Mouse (Mus musculus): Measurements from ENCODE around the gene Zfp729a. TPM values are rescaled to one million over a fixed set of nuclear protein-coding genes. Genes with fewer than 3 reads are reported as not detected.
A peak's percentile ranks its signal among the peaks of the same experiment; 100 is the strongest.
"Not testable (repeated sequence)": the region's sequence is repeated elsewhere in the genome, so short reads cannot be mapped to it uniquely, and the experiment has no call there.

Gene Zfp729a
- polyA plus RNA-seq (2015; fragmentation: Nextera tagmentation; extraction: Ambion mirVana): 2.6 TPM in 2 replicates

GRCm38 (mm10) chr13:67637294-67638007 is at the start of gene Zfp729a, which contains the start of gene Gm49345:
Gene Zfp729a (minus strand): TSS chr13:67637791.
Gene Gm49345 (minus strand): TSS chr13:67637769.
- peak within 1 kb of the TSS; percentile 85 for H3K4me3 ChIP-seq (replicated peaks)
- WGBS: 0% methylated on average over 19 of the region's 19 CpGs
- peak; percentile 100 for ATAC-seq
- H3K27me3 ChIP-seq (replicated peaks): no peaks in the 10 kb centered on the region
- H3K9me3 ChIP-seq: no peaks in the 10 kb centered on the region
- H3K27ac ChIP-seq: peak within 1 kb of the TSS; percentile 77
- peak within 1 kb of the TSS; percentile 56 for H3K4me2 ChIP-seq (replicated peaks)
- H3K4me1 ChIP-seq (replicated peaks): no peaks in the 10 kb centered on the region
- H3K36me3 ChIP-seq: no peaks in the 10 kb centered on the region
- peak within 1 kb of the TSS; percentile 81 for H3K9ac ChIP-seq

- Histone ChIP-seq H3K4me1 (replicated peaks) (no peaks in the 10 kb centered on the region), H3K27ac (no peak within 1 kb of the TSS), H3K9me3 (no peaks in the 10 kb centered on the region), H3K27me3 (replicated peaks) (no peaks in the 10 kb centered on the region), H3K4me2 (replicated peaks) (no peak within 1 kb of the TSS), H3K9ac (no peak within 1 kb of the TSS), H3K4me3 (replicated peaks) (no peak within 1 kb of the TSS), H3K36me3 (no peaks in the 10 kb centered on the region)
- ATAC-seq: no peak
- WGBS: 78% methylated on average over 4 of the region's 4 CpGs
Measured at GRCm38 (mm10) chr13:67686971-67687370, 49.4 kb upstream of the Zfp729a start, which contains the start of gene Zfp738. Gene Zfp738 (minus strand): TSS chr13:67687071.

GRCm38 (mm10) chr13:67683841-67684240 is 46.2 kb upstream of the Zfp729a start:
- H3K9me3 ChIP-seq; H3K4me1 ChIP-seq (replicated peaks); H3K27me3 ChIP-seq (replicated peaks); H3K9ac ChIP-seq; H3K36me3 ChIP-seq; H3K27ac ChIP-seq: not testable (repeated sequence)
- H3K4me2 ChIP-seq (replicated peaks): peak overlapping the region; percentile 71; the same call in 1 of the 2 replicates
- 68% methylated on average over 2 of the region's 2 CpGs for WGBS
- ATAC-seq: peak; percentile 59
- H3K4me3 ChIP-seq (replicated peaks): peak overlapping the region; percentile 75

- Histone ChIP-seq H3K9ac (peak overlapping the region; percentile 79), H3K4me3 (replicated peaks) (peak overlapping the region; percentile 75), H3K4me2 (replicated peaks) (peak overlapping the region; percentile 71)
- H3K27me3 ChIP-seq (replicated peaks); H3K36me3 ChIP-seq; H3K9me3 ChIP-seq; H3K4me1 ChIP-seq (replicated peaks); H3K27ac ChIP-seq: not testable (repeated sequence)
- WGBS: 9% methylated on average over 16 of the region's 16 CpGs
- ATAC-seq: peak; percentile 100
Measured at GRCm38 (mm10) chr13:67682959-67683735, 45.6 kb upstream of the Zfp729a start.

- Histone ChIP-seq H3K27me3 (replicated peaks) (no peaks in the 10 kb centered on the region), H3K27ac (no peak overlapping the region), H3K4me1 (replicated peaks) (no peaks in the 10 kb centered on the region), H3K4me2 (replicated peaks) (no peak overlapping the region), H3K9ac (no peak overlapping the region), H3K36me3 (no peaks in the 10 kb centered on the region), H3K9me3 (no peaks in the 10 kb centered on the region), H3K4me3 (replicated peaks) (no peak overlapping the region)
- 92% methylated on average over 2 of the region's 2 CpGs for WGBS
- ATAC-seq: no peak
Measured at GRCm38 (mm10) chr13:67674902-67675301, 37.3 kb upstream of the Zfp729a start.

- H3K36me3 ChIP-seq: no peaks in the 10 kb centered on the region
- ATAC-seq: no peak
- H3K4me2 ChIP-seq (replicated peaks): no peak overlapping the region
- WGBS: 47% methylated on average over 3 of the region's 3 CpGs
- H3K9me3 ChIP-seq: no peaks in the 10 kb centered on the region
- no peak overlapping the region for H3K9ac ChIP-seq
- H3K27me3 ChIP-seq (replicated peaks): no peaks in the 10 kb centered on the region
- no peak overlapping the region for H3K4me3 ChIP-seq (replicated peaks)
- H3K4me1 ChIP-seq (replicated peaks): no peaks in the 10 kb centered on the region
- no peak overlapping the region for H3K27ac ChIP-seq
Measured at GRCm38 (mm10) chr13:67652496-67652895, 14.9 kb upstream of the Zfp729a start.

GRCm38 (mm10) chr13:67610108-67610507 is 27.5 kb downstream of the Zfp729a start:
- Histone ChIP-seq H3K36me3 (no peaks in the 10 kb centered on the region), H3K4me3 (replicated peaks) (no peak overlapping the region), H3K9me3 (no peaks in the 10 kb centered on the region), H3K9ac (no peak overlapping the region), H3K27me3 (replicated peaks) (no peaks in the 10 kb centered on the region), H3K27ac (no peak overlapping the region), H3K4me1 (replicated peaks) (peaks cover 4% of the 10 kb centered on the region; the same call in 1 of the 2 replicates), H3K4me2 (replicated peaks) (no peak overlapping the region)
- no peak; the same call in 1 of the 2 replicates for ATAC-seq
- 87% methylated on average over 4 of the region's 4 CpGs for WGBS

GRCm38 (mm10) chr13:67609066-67609876 is 28.3 kb downstream of the Zfp729a start, which contains the start of gene Zfp729b:
Gene Zfp729b (minus strand): TSS chr13:67609707.
- H3K27me3 ChIP-seq (replicated peaks): no peaks in the 10 kb centered on the region
- WGBS: 2% methylated on average over 20 of the region's 20 CpGs
- H3K9me3 ChIP-seq: no peaks in the 10 kb centered on the region
- H3K27ac ChIP-seq: peak within 1 kb of the TSS; percentile 87
- peak within 1 kb of the TSS; percentile 59 for H3K4me2 ChIP-seq (replicated peaks)
- H3K4me1 ChIP-seq (replicated peaks): peaks cover 4% of the 10 kb centered on the region; the same call in 1 of the 2 replicates
- H3K36me3 ChIP-seq: no peaks in the 10 kb centered on the region
- H3K4me3 ChIP-seq (replicated peaks): peak within 1 kb of the TSS; percentile 78
- peak within 1 kb of the TSS; percentile 74 for H3K9ac ChIP-seq
- ATAC-seq: peak; percentile 98

GRCm38 (mm10) chr13:67572591-67573189 is 64.9 kb downstream of the Zfp729a start:
- no peak overlapping the region for H3K9ac ChIP-seq
- WGBS: 77% methylated on average over 5 of the region's 5 CpGs
- no peak for ATAC-seq
- H3K27ac ChIP-seq: no peak overlapping the region
- H3K9me3 ChIP-seq: no peaks in the 10 kb centered on the region
- no peak overlapping the region for H3K4me2 ChIP-seq (replicated peaks)
- H3K36me3 ChIP-seq: no peaks in the 10 kb centered on the region
- no peaks in the 10 kb centered on the region for H3K27me3 ChIP-seq (replicated peaks)
- no peaks in the 10 kb centered on the region for H3K4me1 ChIP-seq (replicated peaks)
- no peak overlapping the region for H3K4me3 ChIP-seq (replicated peaks)
